Mouse (Mus musculus) urinary bladder, postnatal 36 days (tissue): ENCODE data around the gene Olfr655.
A peak's percentile ranks its signal among the peaks of the same experiment; 100 is the strongest.

Experiments
- DNase-seq, 2 experiments: peaks; one replicate each; pipeline ENCODE4 v3.0.0; 2022; ENCODE audit warnings: low spot score in 2 of 2, mixed read lengths in 1 of 2

The Olfr655 gene

DNA sequence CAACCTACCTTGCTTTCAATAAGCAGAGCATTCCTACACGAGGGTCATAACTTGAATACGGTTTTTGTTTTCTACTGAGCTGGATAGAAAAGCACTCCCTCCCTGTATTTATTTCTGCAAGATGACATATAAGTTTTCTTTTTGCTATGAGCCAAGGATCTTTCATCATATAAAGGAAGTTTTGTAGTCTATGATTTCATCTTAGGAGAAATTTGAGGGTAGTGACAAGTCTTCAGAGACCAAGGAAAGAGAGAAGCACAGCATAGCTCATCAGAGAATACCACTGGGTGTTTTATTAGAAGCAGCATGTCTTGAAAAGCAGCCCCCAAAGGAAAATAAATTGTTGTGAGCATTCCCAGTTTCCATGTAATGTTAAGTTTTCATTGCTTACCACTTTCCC, at the start of gene Olfr655:
TSS of gene Olfr655 (minus strand) at position 101 of the 400 bp plus-strand sequence.
- DNase-seq, result no peak

DNA sequence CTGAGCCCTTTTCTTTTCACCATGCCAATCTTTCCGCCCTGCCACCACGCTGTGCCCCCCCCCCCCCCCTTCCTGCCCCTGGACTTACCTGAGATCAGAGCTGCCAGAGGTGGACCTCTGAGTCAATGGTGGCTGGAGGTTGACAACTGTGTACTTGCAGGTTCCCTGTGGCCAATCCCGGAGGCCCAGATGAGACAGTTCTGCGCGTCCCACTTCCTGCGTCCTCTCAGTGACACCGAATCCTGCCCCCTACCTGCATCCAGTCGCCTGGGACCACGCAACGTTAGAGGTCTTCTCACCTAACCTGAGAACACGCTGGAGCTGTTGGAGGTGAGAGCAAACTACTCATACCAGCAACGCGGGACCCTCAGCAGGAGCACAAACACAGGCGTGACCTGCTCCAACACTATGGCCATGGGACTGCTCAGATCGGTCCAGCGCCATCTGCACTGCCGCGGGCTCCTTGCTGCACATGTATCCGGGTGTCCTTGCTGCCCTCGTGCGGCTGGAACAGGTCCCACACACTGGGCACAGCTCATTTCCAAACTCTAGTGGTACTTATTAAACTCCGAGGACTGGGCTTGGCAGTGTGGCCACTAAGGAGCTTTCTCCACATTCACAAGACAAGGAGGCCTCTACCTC, 45.4 kb upstream of the Olfr655 start, which contains the start of gene Olfr658:
TSS of gene Olfr658 (minus strand) at position 465 of the 642 bp plus-strand sequence.
- DNase-seq, result peak in 1 of 2 experiments; percentile 13

DNA sequence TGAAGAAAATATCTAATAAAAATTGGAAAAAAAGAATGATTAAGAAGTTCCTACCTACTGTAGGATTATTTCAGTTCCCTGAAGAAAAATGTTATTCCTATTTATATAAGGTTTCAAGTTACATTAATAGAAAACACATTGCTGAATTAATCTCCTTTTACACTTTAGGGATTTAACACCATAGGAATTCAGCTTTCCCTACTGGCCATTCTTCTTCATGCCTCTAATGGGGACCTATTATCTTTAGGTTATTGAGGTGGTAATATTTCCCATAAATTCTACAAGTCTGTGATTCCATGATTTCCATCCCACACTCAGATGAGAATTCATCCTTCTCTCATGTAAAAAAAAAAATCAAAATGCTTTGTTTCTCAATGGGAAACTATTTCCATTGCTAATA, 22.9 kb upstream of the Olfr655 start, which contains the start of gene Olfr657:
TSS of gene Olfr657 (plus strand) at position 301 of the 400 bp plus-strand sequence.
- no peak for DNase-seq

DNA sequence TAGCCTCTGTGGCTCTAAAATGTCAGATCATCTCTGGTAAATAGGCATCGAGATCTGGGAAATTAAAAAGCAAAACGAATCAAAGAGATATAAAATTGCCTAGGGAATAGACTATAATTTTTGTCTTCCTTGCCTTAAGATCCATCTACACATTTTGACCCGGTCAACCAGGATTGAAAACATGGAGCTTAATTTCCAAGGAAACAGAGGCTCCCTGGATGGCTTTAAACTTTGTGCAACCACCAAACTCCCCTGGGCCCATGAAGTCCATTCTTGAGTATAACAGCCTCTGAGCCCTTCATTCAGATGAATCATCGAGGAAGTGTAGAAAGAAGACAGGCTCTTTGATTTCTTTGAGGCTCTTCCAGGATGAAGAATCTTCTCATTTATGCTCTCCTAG, 12.1 kb upstream of the Olfr655 start, which contains the start of gene Olfr656:
TSS of gene Olfr656 (plus strand) at position 301 of the 400 bp plus-strand sequence.
- DNase-seq, result no peak

DNA sequence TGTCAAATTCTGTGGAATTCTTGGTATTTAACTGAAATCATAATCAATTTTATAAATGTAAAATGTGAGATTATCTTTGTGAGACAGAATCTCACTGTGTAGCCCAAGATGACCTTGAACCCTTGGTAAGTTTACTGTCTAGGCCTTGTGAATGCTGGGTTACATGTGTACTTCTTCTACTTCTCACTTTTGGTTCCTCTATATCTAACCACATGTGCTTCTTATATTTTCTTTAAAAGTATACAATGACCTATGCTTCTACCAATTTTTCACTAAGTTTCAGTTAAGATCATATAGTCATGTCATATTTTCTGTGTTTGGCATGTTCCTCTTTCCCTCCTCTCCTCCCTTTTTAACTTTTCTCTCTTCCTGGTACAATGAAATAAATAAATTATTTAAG, 3.1 kb upstream of the Olfr655 start:
- no peak for DNase-seq

DNA sequence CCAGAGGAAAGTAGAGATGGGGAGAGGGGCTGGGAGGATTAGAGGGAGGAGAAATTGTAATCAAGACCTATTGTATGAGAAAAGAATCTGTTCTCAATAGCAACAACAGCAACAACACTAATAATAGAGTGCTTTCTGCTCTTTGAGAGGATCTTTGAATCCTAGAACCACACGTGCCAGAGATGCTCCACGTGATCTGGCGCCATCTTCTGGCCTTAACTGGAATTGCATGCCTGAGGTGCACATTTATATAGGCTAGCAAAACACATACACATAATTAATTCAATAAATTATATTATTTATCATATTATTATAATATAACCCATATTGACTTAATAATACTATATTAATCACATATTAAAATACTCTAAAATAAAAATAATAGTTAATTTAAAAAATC, 1.6 kb upstream of the Olfr655 start:
- DNase-seq, result peak; percentile 1 to 15

DNA sequence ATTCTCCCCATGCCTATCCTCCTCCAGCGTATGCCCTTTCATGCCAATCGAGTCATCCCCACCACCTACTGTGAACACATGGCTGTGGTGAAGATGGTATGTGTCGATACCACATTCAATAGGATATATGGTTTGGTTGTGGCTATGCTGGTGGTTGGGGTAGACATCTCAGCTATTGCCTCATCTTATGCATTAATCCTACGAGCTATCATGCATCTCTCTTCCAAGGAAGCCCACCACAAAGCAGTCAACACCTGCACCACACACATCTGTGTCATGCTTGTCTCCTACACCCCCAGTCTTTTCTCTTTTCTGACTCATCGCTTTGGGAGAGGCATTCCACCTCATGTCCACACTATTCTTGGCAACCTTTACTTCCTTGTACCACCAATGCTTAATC, 13.3 kb downstream of the Olfr655 start:
- DNase-seq, result no peak

DNA sequence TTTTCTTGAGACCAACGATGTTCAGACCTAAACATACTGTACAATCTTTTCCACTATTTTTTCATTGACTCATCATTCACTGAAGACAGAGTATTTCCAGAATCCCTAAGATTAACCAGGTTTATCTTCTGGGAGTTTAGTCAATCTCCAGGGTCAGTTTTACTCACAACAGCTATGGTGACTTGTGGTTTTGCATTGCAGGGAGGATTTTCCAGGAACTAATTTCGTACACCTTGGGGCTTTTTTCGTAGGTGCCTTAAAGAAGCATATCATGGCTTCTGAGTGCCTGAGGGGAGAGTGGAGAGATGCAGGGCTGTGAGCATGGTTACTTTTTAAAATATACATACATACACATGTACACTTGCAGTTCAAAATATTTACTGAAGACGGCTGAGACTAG, 14.9 kb downstream of the Olfr655 start, which contains the start of gene Olfr654:
TSS of gene Olfr654 (plus strand) at position 301 of the 400 bp plus-strand sequence.
- DNase-seq, result no peak

DNA sequence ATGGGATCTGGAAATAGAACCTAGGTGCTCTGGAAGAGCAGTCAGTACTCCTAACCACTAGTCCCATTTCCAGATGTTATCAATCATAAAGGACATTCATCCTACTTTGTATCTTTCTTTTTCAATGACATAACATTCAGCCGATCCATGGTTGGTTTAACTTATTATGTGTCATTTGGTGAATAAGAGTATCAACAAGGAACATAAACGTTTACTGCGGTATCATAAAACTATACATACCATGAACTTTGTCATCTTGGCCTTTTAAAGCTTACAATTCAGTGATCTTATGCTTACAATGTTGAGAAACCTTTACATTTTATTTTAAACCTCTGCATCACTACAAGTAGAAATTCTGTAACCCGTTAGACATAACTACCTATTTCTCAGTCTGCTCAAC, 20.1 kb downstream of the Olfr655 start:
- no peak for DNase-seq

DNA sequence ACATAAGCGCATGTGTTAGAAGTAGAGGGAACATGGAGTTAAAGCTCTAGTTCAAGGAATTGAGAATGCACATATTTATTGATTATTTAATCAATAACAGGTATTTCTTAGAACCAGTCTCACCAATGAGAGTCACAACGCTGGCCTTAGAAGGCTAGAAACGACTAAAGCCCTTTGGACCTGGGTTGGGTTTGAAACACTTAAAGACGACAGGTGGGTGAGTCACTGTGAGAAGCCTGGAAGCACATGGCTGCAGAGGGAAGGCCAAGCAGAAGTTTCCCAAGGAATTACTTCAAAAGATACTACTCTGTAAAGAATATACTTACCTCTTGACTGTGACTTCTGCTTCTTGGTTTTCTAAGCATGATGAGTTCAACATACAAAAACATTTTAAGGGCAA, 20.7 kb downstream of the Olfr655 start:
- no peak for DNase-seq

DNA sequence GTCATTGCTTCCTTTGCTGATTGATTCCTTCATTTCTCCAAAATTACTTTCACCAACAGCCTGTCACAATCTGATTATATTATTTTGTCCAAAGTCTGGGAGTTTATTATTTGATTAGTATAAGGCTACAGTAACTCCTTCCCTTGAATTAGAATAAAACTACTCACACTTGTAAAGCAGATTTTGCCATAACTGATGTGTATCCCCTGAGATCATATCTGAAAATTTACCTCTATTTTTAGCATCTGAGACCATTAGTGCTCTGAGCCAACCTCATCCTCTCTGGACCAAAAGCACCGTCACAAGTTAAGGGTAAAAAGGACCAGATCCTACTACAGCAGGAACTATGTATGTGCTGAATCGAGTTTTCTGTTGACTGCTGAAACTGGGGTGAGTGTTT, 24.6 kb downstream of the Olfr655 start, which contains the start of gene Olfr653:
TSS of gene Olfr653 (plus strand) at position 301 of the 400 bp plus-strand sequence.
- DNase-seq, result no peak

DNA sequence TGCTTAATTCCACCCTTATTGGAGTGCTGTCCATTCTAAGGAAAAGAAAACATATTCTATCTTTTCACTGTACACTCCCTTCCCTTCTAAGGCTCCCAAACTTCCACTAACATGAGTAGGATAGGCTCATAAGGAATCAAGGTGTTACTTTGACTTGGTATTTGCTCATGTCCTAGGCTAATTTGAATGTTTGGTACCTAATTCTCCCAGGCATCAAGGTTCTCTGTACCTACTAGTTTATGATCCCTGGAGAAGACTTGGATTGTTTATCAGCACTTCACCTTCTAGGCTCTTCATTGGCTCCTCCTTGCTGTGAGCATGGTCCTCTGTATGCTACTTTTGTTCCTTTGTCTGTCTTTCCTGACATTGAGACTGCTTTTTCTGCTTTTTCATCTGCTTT, 41.0 kb downstream of the Olfr655 start, which contains the start of gene Olfr652:
TSS of gene Olfr652 (plus strand) at position 301 of the 400 bp plus-strand sequence.
- no peak for DNase-seq

DNA sequence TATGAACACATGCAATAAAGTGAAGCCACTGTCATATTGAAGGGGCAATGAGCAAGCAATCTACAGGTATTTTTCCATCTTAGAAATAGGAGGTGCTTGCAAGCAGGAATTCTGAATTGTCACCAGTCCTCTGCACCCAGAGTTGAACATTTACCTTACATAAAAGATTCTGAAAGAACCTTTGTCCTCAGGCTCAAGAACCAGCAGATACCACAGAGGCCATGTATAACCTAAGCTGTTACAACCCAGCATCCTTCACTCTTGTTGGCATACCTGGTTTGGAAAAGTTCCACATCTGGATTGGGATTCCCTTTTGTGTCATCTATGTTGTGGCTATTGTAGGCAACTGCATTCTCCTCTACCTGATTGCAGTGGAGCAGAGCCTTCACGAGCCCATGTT, 48.9 kb downstream of the Olfr655 start:
- no peak for DNase-seq

DNA sequence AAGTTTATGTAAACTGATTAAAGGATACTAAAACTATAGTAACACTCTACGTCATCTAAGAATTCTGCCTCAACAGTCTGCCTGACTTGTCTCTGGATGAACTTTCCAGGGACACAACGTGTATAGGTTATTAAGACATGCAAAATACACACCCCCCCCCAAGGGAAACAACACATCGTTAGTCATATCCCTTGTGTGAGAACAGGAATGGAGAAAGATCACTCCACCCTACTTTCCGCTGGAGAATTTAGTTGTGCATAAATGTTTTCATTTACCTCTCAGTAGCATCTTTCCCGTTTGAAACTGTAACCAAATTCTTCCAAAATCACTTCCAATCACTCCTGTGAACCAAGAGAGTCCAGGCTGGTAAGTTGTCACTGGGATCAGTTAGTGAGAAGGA, 51.7 kb downstream of the Olfr655 start, which contains the start of gene Olfr651:
TSS of gene Olfr651 (plus strand) at position 301 of the 400 bp plus-strand sequence.
- no peak for DNase-seq
